ENCODE assay signal across 10 mouse cellular contexts in the genomic region with DNA sequence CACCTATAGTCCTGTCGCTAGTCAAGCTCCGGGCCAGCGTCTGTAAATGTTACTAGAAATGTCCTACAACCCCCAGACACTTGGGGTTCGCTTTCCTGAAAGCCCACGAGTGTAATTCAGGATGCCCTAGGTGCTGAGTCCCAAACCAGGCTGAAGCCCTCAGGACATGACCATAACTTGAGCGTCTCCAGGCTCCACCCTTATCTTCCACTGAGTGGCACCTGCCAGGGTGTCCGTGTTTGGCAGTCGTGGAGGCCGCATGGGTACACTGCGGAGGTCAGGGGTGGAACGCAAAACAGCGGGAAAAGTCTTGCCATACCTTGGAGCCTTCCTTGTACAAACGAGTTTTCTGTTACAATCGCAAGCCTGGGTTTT. TPM values are rescaled to one million over a fixed set of nuclear protein-coding genes. Genes with fewer than 3 reads are reported as not detected.
DNase-seq lines count a peak whose midpoint lies in the region; ATAC-seq lines count a peak whose summit lies in the region.
"Had no signal": no experiment of that assay in that cellular context is flagged by ENCODE, and none has a peak within 500 bp of the region (broad histone marks: within the 10 kb centered on the region; RNA-seq: fewer than 3 reads in every experiment).

No protein-coding gene starts in this region.

- no peak overlapping the region for H3K9ac ChIP-seq in heart, embryonic 11.5 days (ENCODE audit: low read depth, low read length)
- no peak overlapping the region for H3K9ac ChIP-seq in midbrain, embryonic 16.5 days (ENCODE audit: low read depth, low read length)
- no peak overlapping the region for H3K9ac ChIP-seq in stomach, embryonic 16.5 days (ENCODE audit: low read length)

- no peak overlapping the region for H3K27ac ChIP-seq in heart, embryonic 11.5 days (ENCODE audit: low read depth, low read length)
- no peak overlapping the region for H3K27ac ChIP-seq in midbrain, embryonic 10.5 days (replicated peaks)
- no peak overlapping the region for H3K27ac ChIP-seq in midbrain, embryonic 16.5 days (ENCODE audit: low read length)
- H3K27ac ChIP-seq in limb, embryonic 10.5 days: peak overlapping the region; percentile 73; the same call in 1 of the 2 replicates
- H3K27ac ChIP-seq in stomach, embryonic 16.5 days (ENCODE audit: low read length): no peak overlapping the region

- peaks cover 90% of the 10 kb centered on the region for H3K27me3 ChIP-seq in heart, embryonic 11.5 days (ENCODE audit: control insufficient read depth, insufficient read depth, low read length)
- peaks cover 100% of the 10 kb centered on the region for H3K27me3 ChIP-seq in midbrain, embryonic 10.5 days (ENCODE audit: low read depth, poor library complexity, severe bottlenecking)
- H3K27me3 ChIP-seq in midbrain, embryonic 16.5 days (ENCODE audit: control insufficient read depth, insufficient read depth, low read depth, low read length): peaks cover 48% of the 10 kb centered on the region
- peaks cover 100% of the 10 kb centered on the region for H3K27me3 ChIP-seq in limb, embryonic 10.5 days (ENCODE audit: low read depth, poor library complexity, severe bottlenecking)
- H3K27me3 ChIP-seq in stomach, embryonic 16.5 days (ENCODE audit: control insufficient read depth, insufficient read depth, low read length): peaks cover 72% of the 10 kb centered on the region

- peak overlapping the region; percentile 19; the same call in 1 of the 2 replicates for H3K4me3 ChIP-seq in heart, embryonic 11.5 days (ENCODE audit: low read depth, low read length)
- peak overlapping the region; percentile 42 for H3K4me3 ChIP-seq in midbrain, embryonic 10.5 days
- H3K4me3 ChIP-seq in midbrain, embryonic 16.5 days (ENCODE audit: low read depth, low read length): no peak overlapping the region
- H3K4me3 ChIP-seq in limb, embryonic 10.5 days: peak overlapping the region; percentile 41
- H3K4me3 ChIP-seq in stomach, embryonic 16.5 days (replicated peaks; ENCODE audit: low read length): peak overlapping the region; percentile 8; the same call in 1 of the 2 replicates
- H3K4me3 ChIP-seq: megakaryocyte, embryonic 14.5 days had no signal

- no peak for ATAC-seq in heart, embryonic 11.5 days (replicated peaks; ENCODE audit: insufficient number of reproducible peaks, low FRiP score, low TSS enrichment)
- no peak for ATAC-seq in midbrain, embryonic 16.5 days
- no peak for ATAC-seq in stomach, embryonic 16.5 days (ENCODE audit: insufficient read depth, low FRiP score)
- ATAC-seq: activated CD4-positive, CD25-positive, alpha-beta regulatory T cell, adult 4 months had no signal

- no peak for DNase-seq in heart, adult 9 months (ENCODE audit: low spot score in 2 of 2)
- no peak for DNase-seq in midbrain, embryonic 10.5 days (ENCODE audit: low spot score)
- DNase-seq in limb, embryonic 10.5 days (ENCODE audit: low spot score): peak; percentile 63
- no peak for DNase-seq in urinary bladder, postnatal 10 days (ENCODE audit: low spot score)
- no peak for DNase-seq in cerebellum, adult 18-20 months

- 2% methylated on average over 14 of the region's 14 CpGs for WGBS in heart, embryonic 11.5 days (ENCODE audit: insufficient replicate concordance)
- 1% methylated on average over 14 of the region's 14 CpGs for WGBS in midbrain, embryonic 10.5 days
- WGBS in midbrain, embryonic 16.5 days: 1% methylated on average over 14 of the region's 14 CpGs
- under 1% methylated on average over 14 of the region's 14 CpGs for WGBS in limb, embryonic 10.5 days
- WGBS in stomach, embryonic 16.5 days: 2% methylated on average over 14 of the region's 14 CpGs

- H3K4me1 ChIP-seq in heart, embryonic 11.5 days (ENCODE audit: control insufficient read depth, insufficient read depth, low read length): peaks cover 28% of the 10 kb centered on the region
- peaks cover 50% of the 10 kb centered on the region for H3K4me1 ChIP-seq in midbrain, embryonic 10.5 days
- peaks cover 10% of the 10 kb centered on the region for H3K4me1 ChIP-seq in midbrain, embryonic 16.5 days (ENCODE audit: control insufficient read depth, insufficient read depth, low read length)
- peaks cover 55% of the 10 kb centered on the region for H3K4me1 ChIP-seq in limb, embryonic 10.5 days
- H3K4me1 ChIP-seq in stomach, embryonic 16.5 days (ENCODE audit: control insufficient read depth, insufficient read depth, low read length): peaks cover 12% of the 10 kb centered on the region

- H3K9me3 ChIP-seq in heart, embryonic 11.5 days (replicated peaks; ENCODE audit: control insufficient read depth, low read length): no peaks in the 10 kb centered on the region
- no peaks in the 10 kb centered on the region for H3K9me3 ChIP-seq in midbrain, embryonic 10.5 days (replicated peaks)
- no peaks in the 10 kb centered on the region for H3K9me3 ChIP-seq in midbrain, embryonic 16.5 days (replicated peaks; ENCODE audit: control insufficient read depth, low read length, poor library complexity, severe bottlenecking)
- no peaks in the 10 kb centered on the region for H3K9me3 ChIP-seq in limb, embryonic 10.5 days (replicated peaks)
- H3K9me3 ChIP-seq in stomach, embryonic 16.5 days (replicated peaks; ENCODE audit: control insufficient read depth, low read length): no peaks in the 10 kb centered on the region
- H3K9me3 ChIP-seq: megakaryocyte, embryonic 14.5 days had no signal

- peak overlapping the region; percentile 33; the same call in 1 of the 2 replicates for H3K4me2 ChIP-seq in heart, embryonic 11.5 days
- H3K4me2 ChIP-seq in midbrain, embryonic 16.5 days (ENCODE audit: low read length): no peak overlapping the region
- no peak overlapping the region for H3K4me2 ChIP-seq in stomach, embryonic 16.5 days (ENCODE audit: low read depth, low read length)

- H3K36me3 ChIP-seq in heart, embryonic 11.5 days (ENCODE audit: control insufficient read depth, insufficient read depth, low read length): no peaks in the 10 kb centered on the region
- no peaks in the 10 kb centered on the region for H3K36me3 ChIP-seq in midbrain, embryonic 10.5 days
- H3K36me3 ChIP-seq in midbrain, embryonic 16.5 days (ENCODE audit: control insufficient read depth, insufficient read depth, low read length): no peaks in the 10 kb centered on the region
- H3K36me3 ChIP-seq in limb, embryonic 10.5 days: no peaks in the 10 kb centered on the region
- H3K36me3 ChIP-seq in stomach, embryonic 16.5 days (ENCODE audit: control insufficient read depth, insufficient read depth, low read length): no peaks in the 10 kb centered on the region

RNA-seq across cellular contexts. Expression of a gene that starts 3.6 kb away (rescaled TPM):
- polyA plus RNA-seq in heart, embryonic 11.5 days (2014; fragmentation: Nextera tagmentation; extraction: Ambion mirVana): 0.08 and 0.16 TPM in 2 replicates
- polyA plus RNA-seq in midbrain, embryonic 10.5 days (2016; fragmentation: Nextera tagmentation; extraction: Ambion mirVana): 0.05 TPM in 1 of 2 replicates, not detected in the other
- 0.07 and 0.08 TPM in 2 replicates for polyA plus RNA-seq in midbrain, embryonic 16.5 days (2015; fragmentation: Nextera tagmentation; extraction: Ambion mirVana)
- 3.9 and 6.3 TPM in 2 replicates for polyA plus RNA-seq in limb, embryonic 10.5 days (2016; fragmentation: Nextera tagmentation; extraction: Ambion mirVana)
- not detected in 2 replicates for polyA plus RNA-seq in stomach, embryonic 16.5 days (2015; fragmentation: Nextera tagmentation; extraction: Ambion mirVana)
- polyA plus RNA-seq: activated CD4-positive, CD25-positive, alpha-beta regulatory T cell, adult 4 months had no signal
